Mouse (Mus musculus) embryonic facial prominence, embryonic 14.5 days (tissue): ENCODE results near the gene Clec10a. TPM values are rescaled to one million over a fixed set of nuclear protein-coding genes. Genes with fewer than 3 reads are reported as not detected.

Experiments used
- ATAC-seq: fragments of 200-750 bp; cut with Nextera tagmentation; 2 replicates; pipeline ENCODE4 v1.8.0; 2017; ENCODE audit warnings: low read depth, moderate number of reproducible peaks, moderate TSS enrichment
- DNase-seq: peaks from one replicate; pipeline ENCODE4 v3.0.0-alpha.2; 2015; ENCODE audit warnings: low spot score
- H3K27ac ChIP-seq: fragments of 300-500 bp; sonication (generic); replicated peaks from 2 replicates; pipeline ENCODE4 v1.5.1; 2014; ENCODE audit warnings: low read depth, mild to moderate bottlenecking, low read length, moderate library complexity
- H3K27me3 ChIP-seq: fragments of 300-500 bp; sonication (generic); replicated peaks from 2 replicates; pipeline ENCODE4 v1.6.1; 2014; ENCODE audit warnings: low read length; ENCODE audit not compliant: control insufficient read depth, insufficient read depth
- H3K36me3 ChIP-seq: fragments of 300-500 bp; sonication (generic); 2 replicates; pipeline ENCODE4 v1.6.1; 2014; ENCODE audit warnings: low read length, mixed read lengths; ENCODE audit not compliant: control insufficient read depth, insufficient read depth
- H3K4me1 ChIP-seq: fragments of 300-500 bp; sonication (generic); 2 replicates; pipeline ENCODE4 v1.6.1; 2014; ENCODE audit warnings: antibody characterized with exemption, low read length; ENCODE audit not compliant: control insufficient read depth, insufficient read depth
- H3K4me2 ChIP-seq: fragments of 300-500 bp; sonication (generic); 2 replicates; pipeline ENCODE4 v1.6.1; 2014; ENCODE audit warnings: low read depth, mild to moderate bottlenecking, low read length, moderate library complexity, mixed read lengths
- H3K4me3 ChIP-seq: fragments of 300-500 bp; sonication (generic); 2 replicates; pipeline ENCODE4 v1.5.1; 2014; ENCODE audit warnings: low read depth, mild to moderate bottlenecking, low read length
- H3K9ac ChIP-seq: fragments of 300-500 bp; sonication (generic); 2 replicates; pipeline ENCODE4 v1.6.1; 2014; ENCODE audit warnings: low read depth, mild to moderate bottlenecking, low read length, moderate library complexity, mixed read lengths
- H3K9me3 ChIP-seq: fragments of 300-500 bp; sonication (generic); 2 replicates; pipeline ENCODE4 v1.6.1; 2016; ENCODE audit warnings: low read length; ENCODE audit not compliant: control insufficient read depth
- WGBS: fragments of 180-500 bp; shearing (Covaris S2); extraction: QIAGEN DNeasy Blood & Tissue Kit; methylation state at CpG from one replicate; pipeline ENCODE4 v1.1.7; 2014; 5-methylcytosine and 5-hydroxymethylcytosine counted together
- polyA plus RNA-seq: library from polyadenylated mRNA; unstranded; fragments of >200 nt; fragmentation: Nextera tagmentation; extraction: Ambion mirVana; gene quantifications from 2 replicates; pipeline ENCODE4 v1.2.1, GENCODE M21; 2014

Clec10a gene
- polyA plus RNA-seq, 1 experiment from 2014 or later = 1.5 TPM

DNA sequence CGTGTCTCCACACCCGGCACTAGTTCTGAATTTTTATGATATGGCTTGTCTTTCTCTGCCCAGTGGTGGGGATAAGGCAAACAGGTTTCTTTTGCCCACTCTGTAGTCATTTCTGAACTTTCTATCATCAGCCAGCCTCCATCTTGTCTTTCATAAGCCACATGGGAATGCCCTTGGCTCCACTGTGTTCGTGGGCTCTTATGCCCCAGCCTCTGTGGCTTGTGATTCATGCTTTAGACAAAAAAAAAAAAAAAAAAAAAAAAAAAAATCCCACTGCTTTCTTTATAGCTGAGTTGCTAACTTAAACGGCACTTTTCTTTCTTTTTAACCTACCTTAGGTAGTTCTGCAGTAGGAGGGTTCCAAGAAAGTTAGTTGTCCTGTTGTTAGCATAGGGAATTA is 36.2 kb downstream of the Clec10a start:
- Histone ChIP-seq H3K27ac (no peak overlapping the region), H3K9me3 (no peaks in the 10 kb centered on the region), H3K4me3 (no peak overlapping the region), H3K4me2 (no peak overlapping the region), H3K27me3 (no peaks in the 10 kb centered on the region), H3K36me3 (no peaks in the 10 kb centered on the region), H3K9ac (no peak overlapping the region), H3K4me1 (peaks cover 4% of the 10 kb centered on the region; the same call in 1 of the 2 replicates)
- DNase-seq (no peak), ATAC-seq (no peak)
- 75% methylated on average over 4 of the region's 4 CpGs for WGBS

DNA sequence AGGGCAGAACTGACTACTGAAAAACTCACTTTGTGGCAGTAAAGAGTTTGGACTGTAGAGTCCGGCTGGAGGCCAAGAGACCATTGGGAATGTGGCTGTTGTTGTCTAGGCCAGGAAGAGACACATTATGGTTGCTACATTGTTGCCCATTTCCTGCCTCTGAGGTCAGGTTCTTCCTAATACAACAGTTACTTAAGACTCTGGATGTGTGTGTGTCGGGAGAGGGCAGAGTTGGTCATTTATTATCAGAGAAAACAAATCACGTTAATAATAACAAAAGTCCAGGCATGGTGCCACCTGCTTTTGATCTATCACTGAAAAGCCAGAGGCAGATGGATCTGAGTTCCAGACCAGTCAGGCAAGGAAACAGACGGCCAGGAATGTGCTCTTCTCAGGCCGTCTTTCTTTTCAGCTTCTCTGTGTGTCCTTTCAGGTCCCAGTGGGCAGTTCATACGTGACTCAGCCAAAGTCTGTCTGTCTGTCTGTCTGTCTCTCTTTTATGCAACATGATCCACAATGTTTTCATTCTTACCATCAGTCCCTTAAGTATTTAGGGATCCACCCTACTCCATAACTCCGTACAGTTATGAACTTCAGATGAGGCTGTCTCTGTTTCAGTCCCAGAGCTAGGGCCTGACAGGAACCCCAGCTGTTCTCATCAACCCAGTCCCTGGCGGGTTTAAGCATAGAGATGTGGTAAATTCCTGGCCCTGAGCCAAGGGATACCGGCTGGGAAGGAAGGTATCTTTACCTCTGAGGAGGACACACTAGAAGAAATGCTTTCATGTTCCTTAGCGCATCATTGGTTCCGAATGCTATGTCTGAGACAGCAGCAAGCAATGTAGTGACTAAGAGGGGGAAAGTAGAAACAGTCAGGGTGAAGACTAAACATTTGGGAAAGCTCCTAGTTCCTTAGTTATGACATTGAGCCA is 37.6 kb downstream of the Clec10a start:
- no peak overlapping the region for H3K4me3 ChIP-seq
- no peaks in the 10 kb centered on the region for H3K36me3 ChIP-seq
- DNase-seq (peak; percentile 56), ATAC-seq (no peak)
- H3K27me3 ChIP-seq = no peaks in the 10 kb centered on the region
- 37% methylated on average over 11 of the region's 11 CpGs for WGBS
- peaks cover 4% of the 10 kb centered on the region; the same call in 1 of the 2 replicates for H3K4me1 ChIP-seq
- no peak overlapping the region for H3K9ac ChIP-seq
- no peak overlapping the region for H3K4me2 ChIP-seq
- no peak overlapping the region for H3K27ac ChIP-seq
- no peaks in the 10 kb centered on the region for H3K9me3 ChIP-seq

DNA sequence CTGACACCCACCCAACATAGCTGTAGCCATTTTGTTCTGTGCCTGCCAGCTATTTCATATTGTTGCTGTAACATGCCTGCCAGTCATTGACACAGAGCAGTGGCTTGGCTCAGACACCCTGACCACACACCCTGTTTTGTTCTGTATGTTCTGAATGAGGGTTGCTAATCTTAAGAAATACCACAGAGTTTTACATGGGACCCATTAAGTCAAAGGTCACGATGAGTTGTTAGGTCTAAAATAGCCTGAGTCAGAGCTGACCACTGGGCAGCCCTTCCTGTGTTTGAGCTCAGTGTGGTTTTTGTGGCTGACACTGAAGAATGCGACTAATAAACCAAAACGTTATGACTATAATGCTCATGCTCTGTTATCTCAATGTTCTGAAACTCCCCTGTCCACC is 42.3 kb downstream of the Clec10a start:
- no peak for DNase-seq

DNA sequence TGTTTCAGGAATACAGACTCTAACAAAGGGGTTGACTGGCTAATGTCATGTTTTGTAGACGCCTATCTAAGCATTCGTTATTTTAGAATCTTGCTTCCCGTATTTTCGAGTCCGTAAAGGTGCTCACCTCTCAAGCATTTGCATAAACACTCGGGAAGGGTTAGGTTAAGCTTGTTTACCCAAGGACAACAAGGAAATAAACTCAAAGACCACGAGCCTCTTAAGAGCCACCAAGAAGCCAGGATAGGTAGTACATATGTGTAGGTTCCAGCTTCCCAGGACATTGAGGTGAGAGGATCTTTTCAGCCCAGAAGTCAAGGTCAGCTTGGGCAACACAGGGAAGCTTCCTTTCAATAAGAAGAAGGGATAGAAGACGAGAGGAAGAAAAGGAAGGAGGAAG is 43.1 kb downstream of the Clec10a start:
- no peak for ATAC-seq
- WGBS = 80% methylated on average over 8 of the region's 8 CpGs
- Histone ChIP-seq H3K27ac (no peak overlapping the region), H3K4me1 (no peaks in the 10 kb centered on the region), H3K9ac (no peak overlapping the region), H3K27me3 (no peaks in the 10 kb centered on the region), H3K4me3 (no peak overlapping the region), H3K9me3 (no peaks in the 10 kb centered on the region), H3K36me3 (no peaks in the 10 kb centered on the region), H3K4me2 (no peak overlapping the region)
- DNase-seq = no peak

More for the DNA sequence above, 42.3 kb downstream of the Clec10a start:
- no peaks in the 10 kb centered on the region for H3K36me3 ChIP-seq
- ATAC-seq = no peak
- no peak overlapping the region for H3K4me3 ChIP-seq
- H3K9me3 ChIP-seq = no peaks in the 10 kb centered on the region
- no peak overlapping the region for H3K27ac ChIP-seq
- WGBS = 85% methylated on average over 3 of the region's 3 CpGs
- H3K4me2 ChIP-seq = no peak overlapping the region
- H3K4me1 ChIP-seq = peaks cover 4% of the 10 kb centered on the region; the same call in 1 of the 2 replicates
- no peaks in the 10 kb centered on the region for H3K27me3 ChIP-seq
- H3K9ac ChIP-seq = no peak overlapping the region

DNA sequence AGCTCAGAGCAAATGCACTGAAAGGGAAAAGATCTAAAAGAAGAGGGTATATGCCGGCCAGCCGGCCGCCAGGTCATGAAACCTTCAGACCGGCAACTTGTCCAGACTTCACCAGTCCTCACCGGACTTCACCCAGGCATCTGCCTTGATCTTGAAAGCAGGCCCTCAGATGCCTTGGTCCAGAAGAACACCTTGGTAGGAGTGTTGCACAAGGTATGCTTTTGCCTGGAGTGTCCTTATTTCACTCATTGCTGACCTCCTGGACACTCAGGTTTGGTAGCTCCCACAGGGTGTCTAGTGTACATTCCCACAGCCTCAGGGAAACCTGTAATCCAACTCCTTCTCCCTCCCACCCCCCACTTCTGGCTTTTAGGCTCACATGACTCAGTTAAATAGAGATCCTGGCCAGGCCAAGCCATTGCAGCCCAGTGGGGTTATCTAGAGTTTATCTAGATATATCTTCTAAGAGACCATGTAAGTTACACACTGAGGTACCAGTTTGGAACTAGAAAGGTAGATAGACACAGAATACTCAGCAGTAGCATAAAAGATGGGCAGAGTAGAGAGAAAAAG is 44.1 kb downstream of the Clec10a start:
- no peak overlapping the region for H3K4me3 ChIP-seq
- DNase-seq (no peak), ATAC-seq (no peak)
- H3K36me3 ChIP-seq = no peaks in the 10 kb centered on the region
- WGBS = 79% methylated on average over 5 of the region's 5 CpGs
- no peak overlapping the region for H3K4me2 ChIP-seq
- H3K9ac ChIP-seq = no peak overlapping the region
- H3K9me3 ChIP-seq = no peaks in the 10 kb centered on the region
- H3K27me3 ChIP-seq = no peaks in the 10 kb centered on the region
- H3K27ac ChIP-seq = no peak overlapping the region
- H3K4me1 ChIP-seq = no peaks in the 10 kb centered on the region

DNA sequence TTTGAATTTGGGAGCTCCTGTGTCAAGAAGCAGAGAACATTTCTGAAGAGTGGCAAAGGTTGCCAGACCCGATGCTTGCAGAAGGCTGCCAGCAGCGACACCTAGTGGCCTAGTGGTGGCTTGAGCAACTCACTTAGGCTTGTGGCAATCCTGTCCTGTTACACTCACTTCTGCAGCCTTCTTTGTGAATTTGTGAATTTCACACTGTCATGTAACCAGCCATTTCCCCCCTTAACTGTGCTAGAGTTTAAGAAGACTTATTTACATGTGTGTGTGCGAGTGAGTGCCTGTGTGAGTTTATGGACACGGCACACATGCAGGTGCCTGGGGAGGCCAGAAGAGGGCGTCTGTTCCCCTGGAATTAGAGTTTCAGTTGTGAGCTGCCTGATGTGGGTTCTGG is 45.7 kb downstream of the Clec10a start:
- DNase-seq (peak; percentile 88), ATAC-seq (peak; percentile 76; the same call in 1 of the 2 replicates)
- Histone ChIP-seq H3K27me3 (no peaks in the 10 kb centered on the region), H3K36me3 (no peaks in the 10 kb centered on the region), H3K4me2 (no peak overlapping the region), H3K4me3 (no peak overlapping the region), H3K27ac (no peak overlapping the region), H3K9me3 (no peaks in the 10 kb centered on the region), H3K4me1 (no peaks in the 10 kb centered on the region), H3K9ac (no peak overlapping the region)
- WGBS = 38% methylated on average over 5 of the region's 5 CpGs

DNA sequence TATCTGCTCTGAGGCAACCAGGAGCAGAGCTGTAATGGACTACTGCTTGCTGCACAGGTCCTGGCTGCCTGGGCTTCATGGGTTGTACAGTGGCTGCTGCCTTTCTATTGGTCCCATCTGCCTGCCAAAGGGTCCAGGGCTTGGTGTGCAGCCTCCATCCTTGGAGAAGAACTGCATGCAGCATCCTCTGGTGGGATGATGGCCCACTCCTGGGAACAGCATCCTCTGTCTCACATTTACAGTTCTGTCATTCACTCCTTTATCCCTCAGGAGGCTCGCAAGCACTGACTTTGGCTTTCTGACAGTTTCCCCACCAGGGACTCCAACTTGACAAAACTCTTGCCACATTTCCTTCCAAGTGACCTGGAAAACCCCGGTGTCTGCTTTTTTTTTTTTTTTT is 50.8 kb downstream of the Clec10a start:
- Histone ChIP-seq H3K4me3 (no peak overlapping the region), H3K27ac (no peak overlapping the region), H3K4me1 (no peaks in the 10 kb centered on the region), H3K9ac (no peak overlapping the region), H3K4me2 (no peak overlapping the region), H3K9me3 (no peaks in the 10 kb centered on the region), H3K27me3 (no peaks in the 10 kb centered on the region), H3K36me3 (no peaks in the 10 kb centered on the region)
- WGBS = 73% methylated on average over 2 of the region's 2 CpGs
- no peak for ATAC-seq
- DNase-seq = no peak

DNA sequence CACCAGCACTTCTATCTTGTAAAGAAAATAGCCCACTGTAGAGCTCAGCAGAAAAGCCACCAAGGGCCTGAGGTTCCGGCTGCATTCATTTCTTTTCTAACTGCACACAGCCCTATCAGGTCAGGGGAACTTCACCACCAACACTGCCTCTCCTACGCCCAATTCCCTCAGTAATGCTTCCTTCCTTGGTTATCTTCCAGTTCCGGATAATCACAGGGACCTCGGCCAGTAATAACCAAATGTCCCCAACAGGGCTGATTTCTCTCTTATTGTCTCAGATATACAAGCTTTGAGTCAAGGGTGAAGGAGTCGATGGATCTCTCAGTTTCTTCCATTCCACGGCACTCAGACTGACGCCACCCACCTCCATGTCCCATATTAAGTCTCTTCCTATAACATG is 51.3 kb downstream of the Clec10a start:
- Histone ChIP-seq H3K27ac (no peak overlapping the region), H3K4me3 (no peak overlapping the region), H3K9me3 (no peaks in the 10 kb centered on the region), H3K36me3 (no peaks in the 10 kb centered on the region), H3K9ac (no peak overlapping the region), H3K4me1 (no peaks in the 10 kb centered on the region), H3K4me2 (no peak overlapping the region), H3K27me3 (no peaks in the 10 kb centered on the region; the same call in 1 of the 2 replicates)
- WGBS = 84% methylated on average over 7 of the region's 7 CpGs
- ATAC-seq = no peak
- no peak for DNase-seq
